Mouse (Mus musculus) hindbrain, embryonic 11.5 days (tissue): ENCODE measurements at regions not wholly inside any gene's neighbourhood (a gene's known extent, or its start where the extent isn't known, plus 50 kb on each side); places are given as distances from the start of the nearest gene placed in this dataset.

Experiments
- ATAC-seq: fragments of 200-750 bp; cut with Nextera tagmentation; 2 replicates; pipeline ENCODE4 v1.8.0; 2017; ENCODE audit warnings: mild to moderate bottlenecking, moderate TSS enrichment, moderate library complexity; ENCODE audit not compliant: low FRiP score
- DNase-seq: peaks from one replicate; pipeline ENCODE4 v3.0.0-alpha.2; 2015; ENCODE audit warnings: low spot score
- H3K27ac ChIP-seq: fragments of 300-500 bp; sonication (generic); 2 replicates; pipeline ENCODE4 v1.5.1; 2014; ENCODE audit warnings: mild to moderate bottlenecking, low read depth, low read length
- H3K27me3 ChIP-seq: fragments of 300-500 bp; sonication (generic); 2 replicates; pipeline ENCODE4 v1.6.1; 2014; ENCODE audit warnings: mild to moderate bottlenecking, low read length, moderate library complexity, mixed read lengths; ENCODE audit not compliant: control insufficient read depth, insufficient read depth
- H3K36me3 ChIP-seq: fragments of 300-500 bp; sonication (generic); 2 replicates; pipeline ENCODE4 v1.6.1; 2014; ENCODE audit warnings: mild to moderate bottlenecking, low read length, moderate library complexity, mixed read lengths; ENCODE audit not compliant: control insufficient read depth, insufficient read depth
- H3K4me1 ChIP-seq: fragments of 300-500 bp; sonication (generic); replicated peaks from 2 replicates; pipeline ENCODE4 v1.6.1; 2014; ENCODE audit warnings: low read length, mixed read lengths; ENCODE audit not compliant: control insufficient read depth, insufficient read depth
- H3K4me2 ChIP-seq: fragments of 300-500 bp; sonication (generic); replicated peaks from 2 replicates; pipeline ENCODE4 v1.6.1; 2014; ENCODE audit warnings: mild to moderate bottlenecking, low read depth, low read length
- H3K4me3 ChIP-seq: fragments of 300-500 bp; sonication (generic); 2 replicates; pipeline ENCODE4 v1.5.1; 2014; ENCODE audit warnings: low read depth, low read length
- H3K9ac ChIP-seq: fragments of 300-500 bp; sonication (generic); 2 replicates; pipeline ENCODE4 v1.6.1; 2014; ENCODE audit warnings: low read depth, low read length
- H3K9me3 ChIP-seq: fragments of 300-500 bp; sonication (generic); 2 replicates; pipeline ENCODE4 v1.6.1; 2016; ENCODE audit warnings: low read length; ENCODE audit not compliant: control insufficient read depth
- WGBS: fragments of 180-500 bp; shearing (Covaris S2); extraction: QIAGEN DNeasy Blood & Tissue Kit; methylation state at CpG from one replicate; pipeline ENCODE4 v1.1.7; 2014; 5-methylcytosine and 5-hydroxymethylcytosine counted together

- Histone ChIP-seq H3K27ac (no peak overlapping the region), H3K4me2 (no peak overlapping the region), H3K36me3 (no peaks in the 10 kb centered on the region), H3K4me3 (no peak overlapping the region), H3K4me1 (no peaks in the 10 kb centered on the region), H3K9me3 (no peaks in the 10 kb centered on the region), H3K27me3 (no peaks in the 10 kb centered on the region), H3K9ac (no peak overlapping the region)
- no peak for ATAC-seq
- DNase-seq, result peak; percentile 57
- 81% methylated on average over 10 of the region's 10 CpGs for WGBS
Measured at GRCm38 (mm10) chr3:38201861-38202656, 282.6 kb downstream of the Ankrd50 start.

GRCm38 (mm10) chr3:38194001-38194400, 290.6 kb downstream of the Ankrd50 start:
- 92% methylated on average over 4 of the region's 4 CpGs for WGBS
- Histone ChIP-seq H3K27me3 (no peaks in the 10 kb centered on the region), H3K4me2 (no peak overlapping the region), H3K4me3 (no peak overlapping the region), H3K9ac (no peak overlapping the region), H3K9me3 (no peaks in the 10 kb centered on the region), H3K36me3 (no peaks in the 10 kb centered on the region), H3K4me1 (no peaks in the 10 kb centered on the region), H3K27ac (no peak overlapping the region)
- DNase-seq (no peak), ATAC-seq (no peak)

DNA sequence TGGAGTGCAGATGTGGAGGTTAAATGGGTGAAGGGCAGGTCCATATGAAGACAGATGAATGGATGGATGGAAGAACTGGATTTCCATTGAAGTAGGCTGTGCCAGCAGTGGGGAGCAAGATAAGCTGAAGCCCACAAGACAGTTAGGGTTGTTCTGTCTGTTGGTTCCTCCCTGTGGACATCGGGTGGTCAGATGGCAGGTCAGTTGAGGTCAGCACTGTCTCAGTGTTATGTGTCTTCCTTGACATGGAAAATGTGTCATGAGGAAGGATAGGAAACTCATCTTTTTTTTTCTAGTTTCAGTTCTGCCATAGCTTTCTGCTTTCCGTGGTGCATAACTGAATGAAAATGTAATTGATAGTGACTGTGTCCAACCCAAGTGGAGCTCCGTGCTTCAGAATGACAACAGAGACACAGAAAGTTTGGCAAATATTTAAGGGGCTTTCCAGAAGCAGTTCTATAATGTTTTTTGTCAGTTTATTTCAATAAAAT, 297.2 kb downstream of the Ankrd50 start:
- Histone ChIP-seq H3K9ac (no peak overlapping the region), H3K36me3 (no peaks in the 10 kb centered on the region), H3K4me3 (no peak overlapping the region), H3K9me3 (no peaks in the 10 kb centered on the region), H3K4me2 (no peak overlapping the region), H3K27ac (no peak overlapping the region), H3K4me1 (no peaks in the 10 kb centered on the region), H3K27me3 (no peaks in the 10 kb centered on the region)
- DNase-seq (no peak), ATAC-seq (no peak)
- whole genome bisulfite sequencing, result 87% methylated on average over 3 of the region's 3 CpGs

DNA sequence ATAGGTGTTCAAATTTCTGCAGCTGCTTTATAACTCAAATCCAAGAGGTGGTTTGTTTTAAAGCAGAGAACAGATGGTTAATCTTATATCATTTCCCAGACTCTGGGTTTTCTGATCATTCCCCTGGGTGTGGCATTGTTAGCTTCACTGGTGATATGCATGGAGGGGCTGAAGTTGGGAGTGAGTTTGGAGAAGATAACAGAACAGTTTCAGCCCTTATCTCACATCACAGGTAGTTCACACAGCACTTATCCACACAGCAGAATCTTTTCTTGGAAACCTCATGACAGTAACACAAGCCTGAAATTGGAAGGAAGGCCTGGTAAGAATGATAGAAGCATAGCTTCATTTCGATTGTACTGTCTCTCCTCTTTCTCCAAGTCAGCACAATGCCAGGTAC, 298.1 kb downstream of the Ankrd50 start:
- DNase-seq (no peak), ATAC-seq (no peak)
- Histone ChIP-seq H3K36me3 (no peaks in the 10 kb centered on the region), H3K27me3 (no peaks in the 10 kb centered on the region), H3K4me3 (no peak overlapping the region), H3K4me1 (no peaks in the 10 kb centered on the region), H3K27ac (no peak overlapping the region), H3K9ac (no peak overlapping the region), H3K9me3 (no peaks in the 10 kb centered on the region), H3K4me2 (no peak overlapping the region)
- WGBS, result 91% methylated on average over 1 of the region's 1 CpGs

DNA sequence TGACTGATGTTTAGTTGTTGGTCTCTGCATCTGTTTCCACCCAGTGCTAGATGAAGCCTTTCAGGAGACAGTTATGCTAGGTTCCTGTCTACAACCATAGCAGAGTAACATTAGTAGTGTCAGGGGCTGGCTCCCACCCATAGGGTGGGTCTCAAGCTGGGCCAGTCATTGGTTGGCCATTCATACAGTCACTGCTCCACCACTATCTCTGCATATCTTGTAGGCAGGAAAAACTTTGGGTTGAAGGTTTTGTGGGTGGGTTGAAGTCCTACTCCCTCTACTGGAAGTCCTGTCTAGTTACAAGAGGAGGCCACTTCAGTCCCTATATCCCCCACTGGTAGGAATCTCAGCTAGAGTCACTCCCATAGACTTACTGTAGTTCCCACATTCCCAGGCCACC, 306.3 kb downstream of the Ankrd50 start:
- H3K4me3 ChIP-seq, result no peak overlapping the region
- H3K9ac ChIP-seq, result no peak overlapping the region
- no peaks in the 10 kb centered on the region for H3K4me1 ChIP-seq
- H3K36me3 ChIP-seq, result no peaks in the 10 kb centered on the region
- no peaks in the 10 kb centered on the region for H3K27me3 ChIP-seq
- no peaks in the 10 kb centered on the region for H3K9me3 ChIP-seq
- no peak overlapping the region for H3K27ac ChIP-seq
- DNase-seq (no peak), ATAC-seq (no peak)
- no peak overlapping the region for H3K4me2 ChIP-seq

GRCm38 (mm10) chr3:38175946-38176345, 308.7 kb downstream of the Ankrd50 start:
- Histone ChIP-seq H3K4me2 (no peak overlapping the region), H3K27ac (no peak overlapping the region)

DNA sequence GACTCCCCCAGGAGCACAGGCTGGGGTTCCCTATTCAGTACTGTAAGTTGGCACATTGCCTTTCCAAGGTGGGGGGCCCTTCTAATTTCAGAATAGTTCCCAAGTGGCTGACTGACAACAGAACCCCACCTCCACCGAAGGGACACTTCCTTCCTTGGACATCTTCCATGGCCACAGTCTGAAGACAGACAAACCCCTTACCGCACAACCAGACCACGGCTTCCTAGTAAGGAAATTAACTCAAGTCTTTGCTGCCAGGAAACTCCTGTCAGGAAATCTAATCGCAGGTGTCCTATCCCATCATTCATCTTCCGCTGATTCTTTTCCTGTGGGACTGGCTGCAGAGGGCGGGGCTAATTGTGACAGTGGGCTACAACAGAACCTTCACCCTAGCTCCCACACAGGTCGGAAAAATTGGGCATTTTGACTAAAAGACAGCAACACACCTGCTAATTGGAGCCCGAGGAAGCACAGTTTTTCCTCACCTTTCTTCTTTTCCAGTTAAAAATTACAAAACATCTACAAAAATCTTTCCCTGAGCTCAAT, 309.8 kb downstream of the Ankrd50 start:
- WGBS, result 88% methylated on average over 8 of the region's 8 CpGs

More at GRCm38 (mm10) chr3:38175946-38176345, 308.7 kb downstream of the Ankrd50 start:
- Histone ChIP-seq H3K9ac (no peak overlapping the region), H3K36me3 (no peaks in the 10 kb centered on the region), H3K27me3 (no peaks in the 10 kb centered on the region), H3K9me3 (no peaks in the 10 kb centered on the region), H3K4me1 (no peaks in the 10 kb centered on the region), H3K4me3 (no peak overlapping the region)
- no peak for ATAC-seq
- DNase-seq, result no peak
- WGBS, result 87% methylated on average over 12 of the region's 12 CpGs

GRCm38 (mm10) chr3:38152408-38152807, 332.2 kb downstream of the Ankrd50 start:
- Histone ChIP-seq H3K9me3 (no peaks in the 10 kb centered on the region), H3K4me3 (no peak overlapping the region), H3K9ac (no peak overlapping the region), H3K36me3 (no peaks in the 10 kb centered on the region), H3K4me1 (no peaks in the 10 kb centered on the region), H3K4me2 (no peak overlapping the region), H3K27me3 (no peaks in the 10 kb centered on the region), H3K27ac (no peak overlapping the region)
- no peak for DNase-seq
- WGBS, result 81% methylated on average over 1 of the region's 1 CpGs
- ATAC-seq, result no peak

More for the DNA sequence above, 309.8 kb downstream of the Ankrd50 start:
- H3K4me1 ChIP-seq, result no peaks in the 10 kb centered on the region
- H3K27me3 ChIP-seq, result no peaks in the 10 kb centered on the region
- no peak for ATAC-seq
- H3K4me2 ChIP-seq, result no peak overlapping the region
- H3K27ac ChIP-seq, result no peak overlapping the region
- no peak for DNase-seq
- H3K9me3 ChIP-seq, result no peaks in the 10 kb centered on the region
- H3K9ac ChIP-seq, result no peak overlapping the region
- no peaks in the 10 kb centered on the region for H3K36me3 ChIP-seq
- H3K4me3 ChIP-seq, result no peak overlapping the region

DNA sequence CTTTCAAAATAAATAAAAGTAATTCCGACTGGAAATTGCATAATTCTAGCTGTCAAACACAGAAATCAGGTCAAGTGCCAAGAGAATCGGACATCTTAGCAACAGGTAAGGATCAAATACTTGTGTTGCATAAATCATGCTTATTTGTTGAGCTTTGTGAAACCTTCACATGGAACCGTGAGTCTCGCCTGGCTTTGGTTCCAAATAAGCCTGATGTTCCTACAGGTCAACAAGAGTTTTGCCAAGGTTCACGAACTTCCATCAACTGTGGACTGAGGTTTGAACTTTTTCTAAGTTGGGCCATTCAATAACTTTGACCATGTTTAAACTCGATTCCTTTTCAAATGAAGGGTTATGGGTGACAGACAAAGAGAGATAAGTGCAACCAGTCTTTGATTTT, 332.8 kb downstream of the Ankrd50 start:
- DNase-seq (no peak), ATAC-seq (no peak)
- Histone ChIP-seq H3K4me2 (no peak overlapping the region), H3K4me1 (no peaks in the 10 kb centered on the region), H3K4me3 (no peak overlapping the region), H3K9ac (no peak overlapping the region), H3K36me3 (no peaks in the 10 kb centered on the region), H3K9me3 (no peaks in the 10 kb centered on the region), H3K27me3 (no peaks in the 10 kb centered on the region), H3K27ac (no peak overlapping the region)
- 91% methylated on average over 6 of the region's 6 CpGs for WGBS
